Mouse (Mus musculus) right cerebral cortex, adult 18-20 months (tissue): ENCODE results near the gene Rftn1.
A peak's percentile ranks its signal among the peaks of the same experiment; 100 is the strongest.

ENCODE experiments used
- DNase-seq: peaks from one replicate; pipeline ENCODE4 v3.0.0; 2022; ENCODE audit warnings: mixed read lengths

Gene Rftn1

DNA sequence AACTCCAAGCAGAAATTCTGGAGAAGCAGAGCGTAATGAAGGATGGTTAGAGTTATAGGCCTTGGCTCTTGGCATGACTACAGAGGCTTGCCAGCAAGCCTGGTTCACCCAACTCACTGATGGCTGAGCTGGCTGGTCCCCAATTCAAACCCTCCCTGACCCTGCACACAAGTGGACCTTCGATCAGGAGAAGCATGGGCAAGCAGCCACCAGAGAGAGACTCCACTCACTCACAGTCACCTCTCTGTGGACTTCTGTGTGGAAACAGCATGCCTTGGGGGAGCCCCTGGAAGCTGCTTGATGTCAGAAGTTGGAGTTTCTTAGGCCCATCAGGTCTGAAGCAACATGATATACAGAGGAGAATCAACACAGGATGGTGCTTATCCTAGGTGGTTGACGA lies 102.4 kb downstream of the Rftn1 start:
- no peak for DNase-seq

DNA sequence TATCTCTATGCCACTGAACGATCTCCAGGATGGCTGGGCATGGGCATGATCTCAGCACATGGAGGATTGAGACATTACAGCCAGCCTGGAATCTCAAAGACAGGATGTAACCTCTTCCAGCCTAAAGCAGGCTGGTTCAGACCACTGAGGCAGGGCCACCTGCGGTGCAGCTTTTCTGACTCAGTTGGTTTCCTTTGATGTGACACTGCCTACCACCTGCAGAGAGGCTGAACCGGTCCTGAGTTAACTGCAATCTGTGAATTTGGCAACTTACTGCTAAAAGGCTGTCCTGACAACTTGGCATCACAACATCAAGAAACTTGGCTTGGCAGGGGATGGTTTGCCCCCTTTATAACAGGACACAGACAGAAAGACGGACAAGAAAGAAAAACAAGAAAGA lies 103.6 kb downstream of the Rftn1 start:
- no peak for DNase-seq

DNA sequence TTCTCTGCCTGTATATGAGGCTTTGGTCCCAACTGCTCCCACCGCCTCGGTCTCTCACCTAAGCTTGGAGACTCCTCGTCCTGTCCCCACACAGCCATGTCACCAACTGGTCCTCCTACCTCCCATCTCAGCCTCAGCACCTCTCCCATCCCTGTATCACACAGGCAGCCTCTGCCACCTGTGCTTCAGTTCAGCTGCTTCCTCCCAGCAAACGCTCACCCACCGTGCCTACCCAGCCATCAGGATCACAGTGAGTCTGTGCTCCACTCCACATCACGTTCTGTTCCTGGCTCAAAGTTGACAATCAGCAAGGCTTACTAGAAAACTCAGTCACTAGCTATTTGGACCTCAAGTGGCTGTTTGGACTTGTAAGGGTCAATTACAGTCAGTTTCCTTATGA lies 105.8 kb downstream of the Rftn1 start:
- no peak for DNase-seq

DNA sequence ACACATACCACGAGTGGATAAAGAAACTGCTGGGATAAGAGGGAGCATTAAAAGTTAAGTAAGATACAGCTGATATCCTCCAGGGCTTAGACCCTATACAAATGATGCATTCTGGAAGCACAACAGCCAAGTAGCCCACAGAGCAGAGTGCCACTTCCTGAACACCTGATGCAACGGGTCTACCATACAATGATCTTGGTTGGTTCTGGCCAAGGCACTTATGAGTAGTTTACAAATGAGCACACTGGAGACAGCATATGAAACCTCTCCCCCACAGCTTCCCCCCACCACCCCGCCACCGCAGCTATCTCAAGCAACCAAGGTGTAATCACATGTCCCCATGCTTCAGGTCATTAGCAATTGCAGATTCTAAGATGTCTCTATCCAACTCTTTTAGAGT lies 106.5 kb downstream of the Rftn1 start:
- DNase-seq, result no peak

DNA sequence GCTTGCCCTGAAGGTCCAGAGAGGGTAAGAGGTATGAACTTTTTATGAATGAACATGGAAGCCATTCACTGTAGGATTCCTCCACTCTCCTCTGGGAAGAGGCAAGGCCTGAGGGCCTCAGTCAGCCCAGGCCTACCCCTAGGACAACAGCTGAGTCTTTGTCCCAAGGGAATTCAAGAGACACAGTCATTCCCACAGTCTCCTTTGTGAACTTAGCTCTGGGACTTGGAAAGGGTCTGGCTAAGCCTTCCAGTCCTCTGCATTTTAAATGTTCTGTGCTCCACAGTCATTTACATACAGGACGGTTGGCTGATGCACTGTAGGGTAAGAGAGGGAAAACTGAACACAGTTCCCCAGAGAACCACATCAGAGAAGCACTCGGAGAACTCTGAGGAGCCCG lies 107.5 kb downstream of the Rftn1 start:
- DNase-seq, result no peak

DNA sequence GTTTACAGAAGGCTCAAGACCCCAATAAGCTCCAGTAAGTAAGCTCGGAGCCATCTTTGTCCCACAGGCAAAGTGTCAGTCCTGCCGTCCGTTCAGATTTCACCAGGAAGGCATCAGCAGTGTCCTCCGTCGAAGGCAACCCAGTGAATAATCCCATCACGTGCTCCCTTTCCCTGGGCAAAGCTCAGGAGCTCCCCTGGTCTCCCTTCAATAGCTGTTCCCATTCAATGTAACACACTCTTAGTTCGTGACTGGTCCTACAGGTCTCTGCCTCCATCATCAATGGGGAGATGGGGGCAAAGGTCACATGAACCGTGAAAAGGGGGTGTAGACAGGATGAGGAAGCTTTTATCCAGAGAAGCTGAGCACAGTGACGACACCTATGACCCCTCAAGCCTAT lies 108.8 kb downstream of the Rftn1 start:
- DNase-seq, result no peak

DNA sequence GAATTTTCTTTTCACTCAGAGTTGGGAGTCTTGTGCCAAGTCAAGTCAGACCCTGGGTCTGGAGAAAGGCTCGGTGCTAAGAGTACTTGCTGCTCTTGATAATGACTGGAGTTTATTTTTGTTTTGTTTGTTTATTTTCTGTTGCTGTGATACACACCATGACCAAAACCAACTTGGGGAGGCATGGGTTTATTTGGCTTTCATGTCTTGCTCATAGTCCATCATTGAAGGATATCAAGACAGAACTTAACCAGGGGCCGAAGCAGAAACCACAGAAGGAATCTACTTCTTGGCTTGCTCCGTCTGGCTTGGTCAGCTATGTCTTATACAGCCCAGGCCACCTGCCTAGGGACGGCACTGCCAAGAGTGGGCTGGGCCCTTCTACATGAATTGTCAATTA lies 109.5 kb downstream of the Rftn1 start:
- DNase-seq, result no peak

GRCm38 (mm10) chr17:50078749-50079148 lies 111.7 kb downstream of the Rftn1 start:
- no peak for DNase-seq

DNA sequence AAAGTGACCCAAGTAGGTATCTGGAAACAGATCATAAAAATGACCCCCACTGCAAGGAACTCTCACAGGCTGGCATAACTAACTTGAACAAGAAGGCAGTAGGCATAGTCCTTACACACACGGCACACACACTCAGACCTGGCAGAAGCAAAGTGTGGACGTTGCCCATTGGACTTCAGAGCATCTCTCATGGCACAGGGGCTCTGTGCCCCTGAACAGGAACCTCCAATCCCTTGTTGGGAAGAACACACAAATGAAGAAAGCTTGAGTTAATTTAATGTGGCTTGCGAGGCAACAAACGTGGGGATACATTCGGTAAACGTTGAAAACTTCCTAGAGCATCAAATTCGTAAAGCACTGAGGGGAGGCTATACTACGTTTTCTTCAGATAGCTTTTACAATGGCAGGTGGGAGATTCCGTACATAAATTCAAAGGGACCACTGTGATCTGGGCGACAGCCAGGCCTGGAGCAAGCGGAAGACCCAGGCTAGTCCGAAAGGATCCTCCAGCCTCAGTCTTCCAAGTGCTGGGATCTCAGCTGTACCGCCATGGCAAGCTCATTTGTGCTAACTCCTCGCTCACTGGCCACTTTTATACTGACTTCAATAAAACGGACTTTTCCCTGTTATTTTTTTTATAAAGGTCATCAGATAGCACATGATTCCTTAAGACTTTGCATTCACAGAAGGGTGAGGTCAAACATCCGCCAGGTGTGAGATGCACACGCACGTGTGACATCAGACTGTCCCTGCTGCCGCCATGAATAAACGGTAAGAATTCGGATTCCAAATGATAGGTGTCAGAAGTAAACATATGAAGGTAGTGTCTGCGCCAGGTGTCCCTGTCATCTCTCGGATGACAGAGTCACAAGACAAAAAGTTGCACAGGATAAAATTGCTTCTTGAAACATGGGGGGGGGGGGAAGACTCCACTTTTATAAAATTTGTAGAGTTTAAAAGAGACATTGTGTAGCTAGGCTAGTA lies 117.2 kb downstream of the Rftn1 start:
- DNase-seq, result no peak

DNA sequence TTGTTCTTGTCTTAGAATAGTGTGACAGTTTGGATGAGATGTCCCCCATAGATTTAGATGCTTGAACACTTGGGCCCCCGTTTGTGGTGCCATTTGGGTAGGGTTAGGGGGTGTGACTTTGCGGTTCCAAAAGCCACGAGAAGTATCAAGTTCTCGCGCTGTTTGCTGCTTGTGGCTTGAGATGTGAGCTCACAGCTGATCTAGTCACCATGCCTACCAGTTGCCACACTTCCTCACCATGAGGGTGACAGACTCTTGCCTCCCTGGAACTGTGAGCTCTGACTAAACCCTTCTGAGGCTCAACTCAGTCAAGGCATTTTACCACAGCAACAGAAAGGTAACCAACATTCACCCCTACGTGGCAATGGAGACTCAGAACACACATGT lies 118.9 kb downstream of the Rftn1 start:
- no peak for DNase-seq

- no peak for DNase-seq
Observed at GRCm38 (mm10) chr17:50070822-50071601, 119.5 kb downstream of the Rftn1 start.

- peak; percentile 75 for DNase-seq
Observed at GRCm38 (mm10) chr17:50069897-50070636, 120.4 kb downstream of the Rftn1 start.

- DNase-seq, result peak; percentile 39
Observed at GRCm38 (mm10) chr17:50069205-50069604, 121.3 kb downstream of the Rftn1 start.

- DNase-seq, result no peak
Observed at GRCm38 (mm10) chr17:50068681-50069138, 121.8 kb downstream of the Rftn1 start.

DNA sequence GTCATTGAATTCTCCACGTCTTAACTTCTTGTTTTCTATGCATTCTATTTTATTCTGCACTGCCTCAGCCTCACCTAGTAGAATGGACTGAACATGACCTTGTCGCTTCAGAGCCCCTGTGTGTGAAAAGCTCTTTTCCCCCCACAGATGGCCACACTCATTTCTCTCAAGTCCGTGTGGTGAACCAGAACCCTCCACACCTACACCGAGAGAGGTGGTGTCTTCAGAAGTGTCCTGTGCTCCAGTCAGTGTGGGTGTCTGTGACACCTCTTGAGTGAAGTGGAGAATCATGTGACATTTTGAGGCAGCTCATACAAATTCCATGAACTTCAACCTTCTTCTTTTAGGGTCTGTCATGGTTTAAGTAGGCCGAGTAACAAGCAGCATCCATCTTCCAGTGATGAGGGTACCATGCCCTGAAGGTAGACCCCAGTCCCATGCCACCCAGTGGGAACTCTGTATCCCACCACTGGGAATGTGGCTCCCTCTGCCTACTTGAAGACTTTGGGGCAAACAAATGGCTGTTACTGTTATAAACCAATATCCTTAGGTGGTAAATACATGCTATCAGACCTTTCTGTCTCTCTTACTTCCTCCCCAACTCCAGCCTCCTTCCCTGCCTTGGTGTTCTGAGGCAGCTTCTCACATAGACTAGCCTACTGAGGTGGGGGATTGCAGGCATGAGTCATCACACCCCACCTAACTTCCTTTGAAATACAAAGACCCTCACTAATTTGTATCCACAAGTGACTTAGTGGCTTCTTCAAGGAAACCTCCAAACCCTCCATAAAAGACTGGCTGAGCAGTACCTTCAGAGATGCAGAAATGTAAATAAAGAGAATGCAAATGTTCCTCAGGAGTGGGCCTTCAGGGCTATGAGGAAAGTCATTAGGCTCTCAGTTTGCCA lies 122.4 kb downstream of the Rftn1 start:
- no peak for DNase-seq

GRCm38 (mm10) chr17:50066822-50067713 lies 123.4 kb downstream of the Rftn1 start:
- no peak for DNase-seq

DNA sequence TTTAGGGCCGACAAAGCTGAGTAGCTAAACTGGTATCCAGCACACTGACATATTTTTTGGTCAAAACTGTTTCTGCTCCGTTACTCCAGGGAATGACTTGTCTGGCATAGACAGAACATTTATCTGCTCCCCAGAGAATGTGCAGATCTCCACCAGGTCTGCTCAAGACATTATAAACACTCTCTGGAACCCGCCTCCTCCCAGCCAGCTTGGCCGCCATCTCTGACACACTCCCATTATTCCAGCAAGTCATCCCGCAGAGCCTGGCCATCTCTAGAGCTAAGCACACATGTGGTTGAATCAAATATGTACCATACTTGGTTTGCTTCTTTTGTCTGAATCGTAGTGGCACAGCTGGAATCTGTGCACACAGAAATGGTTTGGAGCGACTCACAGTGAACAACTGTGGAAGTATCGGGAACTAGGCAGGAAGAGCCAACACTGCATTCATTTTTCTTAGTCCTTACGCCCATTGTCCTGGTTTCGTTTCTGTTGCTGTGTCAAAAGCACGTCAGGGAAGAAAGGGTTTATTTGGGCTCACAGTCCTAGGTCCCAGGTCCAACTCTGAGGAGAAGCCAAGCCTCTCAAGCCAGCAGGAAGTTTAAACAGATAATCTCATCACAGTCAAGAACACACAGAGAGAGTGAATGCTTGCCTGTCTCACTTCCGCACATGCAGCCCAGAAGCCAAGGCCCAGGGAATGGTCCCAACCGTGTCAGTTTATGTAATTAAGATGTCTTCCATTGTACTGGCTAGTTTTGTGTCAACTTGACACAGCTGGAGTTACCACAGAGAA lies 126.4 kb downstream of the Rftn1 start:
- no peak for DNase-seq

- DNase-seq, result no peak
Observed at GRCm38 (mm10) chr17:50062649-50063048, 127.8 kb downstream of the Rftn1 start.

DNA sequence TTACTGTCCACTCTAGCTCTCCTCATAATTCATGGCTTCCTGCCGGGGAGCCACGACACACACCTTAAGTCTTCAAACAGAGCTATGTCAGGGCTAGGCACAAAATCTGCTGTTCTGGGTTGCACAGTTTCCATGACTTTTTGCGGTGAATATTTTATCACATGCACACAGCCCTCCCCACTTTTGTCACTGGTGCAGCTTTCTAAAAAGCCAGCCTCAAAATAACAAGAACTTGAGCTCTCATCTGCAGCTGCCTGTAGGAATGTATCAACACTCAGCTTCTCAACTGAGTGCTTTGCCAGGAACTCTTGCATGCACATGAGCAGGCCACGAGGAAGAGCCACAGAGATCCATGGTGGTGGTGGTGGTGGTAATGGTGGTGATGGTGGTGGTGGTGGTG lies 129.0 kb downstream of the Rftn1 start:
- DNase-seq, result peak; percentile 18

- DNase-seq, result no peak
Observed at GRCm38 (mm10) chr17:50060220-50060619, 130.3 kb downstream of the Rftn1 start.
